Comparison of ENCODE assay signal across 10 mouse cellular contexts in the genomic region with DNA sequence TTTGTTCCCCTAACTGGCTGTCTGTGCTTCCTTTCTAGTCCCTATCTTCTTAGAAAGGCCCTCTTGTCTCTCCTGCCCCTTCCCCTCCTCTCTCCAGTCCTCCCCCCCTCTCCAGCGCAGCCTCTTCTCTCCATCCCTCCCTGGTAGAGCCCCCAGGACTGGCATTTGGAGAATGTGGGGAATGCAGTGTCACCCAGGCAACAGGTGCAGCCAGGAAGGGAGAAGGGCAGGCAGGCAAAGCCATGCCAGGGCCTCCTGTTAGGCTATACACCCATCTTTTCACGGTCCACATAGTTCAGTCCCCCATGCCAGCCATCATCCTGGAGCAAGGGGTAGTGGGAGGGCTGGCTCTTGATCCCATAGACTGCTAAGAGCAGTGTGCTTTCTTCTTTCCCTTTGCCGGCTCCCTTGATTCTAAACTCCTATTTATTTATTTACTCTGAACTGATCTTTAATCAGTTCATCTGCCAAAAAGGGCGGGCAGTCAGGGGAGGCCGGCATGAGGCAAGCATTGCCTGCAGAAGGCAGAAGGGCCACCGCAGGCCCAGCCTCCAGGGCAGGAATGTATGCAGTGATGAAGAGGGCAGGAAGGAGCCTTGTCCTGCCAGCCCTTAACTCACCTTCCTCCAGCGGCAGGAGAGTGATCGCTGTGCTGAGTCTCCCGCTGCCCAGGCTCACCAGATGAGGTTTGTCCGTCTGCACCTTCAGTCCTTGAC. TPM values are rescaled to one million over a fixed set of nuclear protein-coding genes. Genes with fewer than 3 reads are reported as not detected.
DNase-seq lines count a peak whose midpoint lies in the region; ATAC-seq and TF ChIP-seq lines count a peak whose summit lies in the region.
"Had no signal": no experiment of that assay in that cellular context is flagged by ENCODE, and none has a peak within 500 bp of the region (broad histone marks: within the 10 kb centered on the region; RNA-seq: fewer than 3 reads in every experiment).

No protein-coding gene starts in this region.

- peaks cover 32% of the 10 kb centered on the region for H3K4me1 ChIP-seq in midbrain, embryonic 11.5 days (ENCODE audit: control insufficient read depth, insufficient read depth, low read length)
- peaks cover 15% of the 10 kb centered on the region for H3K4me1 ChIP-seq in midbrain, postnatal 0 days (ENCODE audit: insufficient read depth, low read length)
- H3K4me1 ChIP-seq in kidney, embryonic 15.5 days, result peaks cover 64% of the 10 kb centered on the region
- peaks cover 53% of the 10 kb centered on the region for H3K4me1 ChIP-seq in neural tube, embryonic 15.5 days

- H3K9me3 ChIP-seq in midbrain, embryonic 11.5 days (ENCODE audit: control insufficient read depth, low read length), result no peaks in the 10 kb centered on the region
- no peaks in the 10 kb centered on the region for H3K9me3 ChIP-seq in midbrain, postnatal 0 days (ENCODE audit: low read length)
- H3K9me3 ChIP-seq in kidney, embryonic 15.5 days (replicated peaks), result no peaks in the 10 kb centered on the region
- H3K9me3 ChIP-seq in neural tube, embryonic 15.5 days (replicated peaks), result no peaks in the 10 kb centered on the region
- H3K9me3 ChIP-seq: limb, embryonic 12.5 days had no signal

- no peaks in the 10 kb centered on the region for H3K27me3 ChIP-seq in midbrain, embryonic 11.5 days (ENCODE audit: control insufficient read depth, insufficient read depth, low read length)
- no peaks in the 10 kb centered on the region for H3K27me3 ChIP-seq in midbrain, postnatal 0 days (ENCODE audit: insufficient read depth, low read length)
- H3K27me3 ChIP-seq in kidney, embryonic 15.5 days, result no peaks in the 10 kb centered on the region
- no peaks in the 10 kb centered on the region for H3K27me3 ChIP-seq in neural tube, embryonic 15.5 days (replicated peaks)
- H3K27me3 ChIP-seq: limb, embryonic 12.5 days had no signal

- no peak overlapping the region for H3K4me2 ChIP-seq in midbrain, embryonic 11.5 days
- no peak overlapping the region for H3K4me2 ChIP-seq in midbrain, postnatal 0 days (ENCODE audit: low read depth, low read length, poor library complexity, severe bottlenecking)
- peak overlapping the region; percentile 30; the same call in 1 of the 2 replicates for H3K4me2 ChIP-seq in kidney, embryonic 15.5 days
- no peak overlapping the region for H3K4me2 ChIP-seq in neural tube, embryonic 15.5 days
- H3K4me2 ChIP-seq: limb, embryonic 12.5 days had no signal

- H3K9ac ChIP-seq in midbrain, embryonic 11.5 days (ENCODE audit: low read length), result peak overlapping the region; percentile 7; the same call in 1 of the 2 replicates
- H3K9ac ChIP-seq in midbrain, postnatal 0 days (replicated peaks; ENCODE audit: low read length, poor library complexity, severe bottlenecking), result no peak overlapping the region
- 0 out of 2 replicates have a peak overlapping the region, but pooled peaks have one; percentile 4 for H3K9ac ChIP-seq in kidney, embryonic 15.5 days
- H3K9ac ChIP-seq in neural tube, embryonic 15.5 days (replicated peaks), result no peak overlapping the region
- H3K9ac ChIP-seq: limb, embryonic 12.5 days had no signal

- no peaks in the 10 kb centered on the region for H3K36me3 ChIP-seq in midbrain, embryonic 11.5 days (ENCODE audit: control insufficient read depth, insufficient read depth, low read length)
- H3K36me3 ChIP-seq in midbrain, postnatal 0 days (ENCODE audit: insufficient read depth, low read length), result no peaks in the 10 kb centered on the region
- peaks cover 24% of the 10 kb centered on the region for H3K36me3 ChIP-seq in kidney, embryonic 15.5 days
- no peaks in the 10 kb centered on the region for H3K36me3 ChIP-seq in neural tube, embryonic 15.5 days

- intact Hi-C loops in gastrocnemius, postnatal 36 days (cut with DNase I), result no loop called here

- 47% methylated on average over 10 of the region's 10 CpGs for WGBS in midbrain, embryonic 11.5 days
- WGBS in midbrain, postnatal 0 days, result 39% methylated on average over 10 of the region's 10 CpGs
- WGBS in kidney, embryonic 15.5 days, result 45% methylated on average over 10 of the region's 10 CpGs
- WGBS in neural tube, embryonic 15.5 days, result 46% methylated on average over 10 of the region's 10 CpGs

- no peak for ATAC-seq in midbrain, embryonic 11.5 days (ENCODE audit: low FRiP score)
- no peak for ATAC-seq in midbrain, postnatal 0 days (ENCODE audit: low FRiP score)
- ATAC-seq in kidney, embryonic 15.5 days (replicated peaks; ENCODE audit: low FRiP score), result peak; percentile 61
- ATAC-seq in neural tube, embryonic 15.5 days (ENCODE audit: low FRiP score), result no peak

- no peak overlapping the region for H3K4me3 ChIP-seq in midbrain, embryonic 11.5 days (ENCODE audit: low read depth, low read length)
- H3K4me3 ChIP-seq in midbrain, postnatal 0 days (ENCODE audit: low read depth, low read length), result no peak overlapping the region
- 0 out of 2 replicates have a peak overlapping the region, but pooled peaks have one; percentile 2 for H3K4me3 ChIP-seq in kidney, embryonic 15.5 days (replicated peaks)
- H3K4me3 ChIP-seq in neural tube, embryonic 15.5 days (replicated peaks), result no peak overlapping the region
- H3K4me3 ChIP-seq: limb, embryonic 12.5 days had no signal

- DNase-seq in embryo, embryonic 11 days, result peak; percentile 25
- DNase-seq in embryo, embryonic 10.5 days (ENCODE audit: low spot score), result no peak
- no peak for DNase-seq in midbrain, embryonic 11.5 days (ENCODE audit: low spot score, missing footprints)
- DNase-seq in midbrain, postnatal 0 days (ENCODE audit: low spot score), result no peak
- no peak for DNase-seq in gastrocnemius, postnatal 36 days
- DNase-seq in urinary bladder, postnatal 25 days (ENCODE audit: low spot score), result no peak
- DNase-seq: spleen, adult 18-20 months had no signal

- H3K27ac ChIP-seq in midbrain, embryonic 11.5 days (ENCODE audit: low read depth, low read length), result 0 out of 2 replicates have a peak overlapping the region, but pooled peaks have one; percentile 4
- H3K27ac ChIP-seq in midbrain, postnatal 0 days (ENCODE audit: low read depth, low read length), result no peak overlapping the region
- peak overlapping the region; percentile 75 for H3K27ac ChIP-seq in kidney, embryonic 15.5 days
- H3K27ac ChIP-seq in neural tube, embryonic 15.5 days (replicated peaks), result peak overlapping the region; percentile 18; the same call in 1 of the 2 replicates
- H3K27ac ChIP-seq: limb, embryonic 12.5 days had no signal

- TF ChIP-seq CTCF in midbrain, postnatal 0 days (IDR thresholded peaks at IDR 0.05), result no peak

RNA-seq across cellular contexts. Expression of a gene that starts 8.4 kb away (rescaled TPM):
- polyA plus RNA-seq in midbrain, embryonic 11.5 days (2014; fragmentation: Nextera tagmentation; extraction: Ambion mirVana), result 28.8 and 32.8 TPM in 2 replicates
- 140 and 154 TPM in 2 replicates for total RNA-seq in midbrain, postnatal 0 days (2014; rRNA removed)
- 34.8 and 41.0 TPM in 2 replicates for polyA plus RNA-seq in midbrain, postnatal 0 days (2015; fragmentation: Nextera tagmentation; extraction: Ambion mirVana)
- polyA plus RNA-seq in kidney, embryonic 15.5 days (2015; fragmentation: Nextera tagmentation; extraction: Ambion mirVana), result 34.5 and 36.4 TPM in 2 replicates
- 30.2 and 36.1 TPM in 2 replicates for polyA plus RNA-seq in neural tube, embryonic 15.5 days (2015; fragmentation: Nextera tagmentation; extraction: Ambion mirVana)
- 10 to 100 TPM; 33.5 to 33.9 TPM for total RNA-seq in gastrocnemius, postnatal 36 days (2021)

RNA-seq across cellular contexts. Expression of a gene that starts 41.1 kb away (rescaled TPM):
- 191 and 213 TPM in 2 replicates for polyA plus RNA-seq in midbrain, embryonic 11.5 days (2014; fragmentation: Nextera tagmentation; extraction: Ambion mirVana)
- 93.7 and 108 TPM in 2 replicates for total RNA-seq in midbrain, postnatal 0 days (2014; rRNA removed)
- 102 and 106 TPM in 2 replicates for polyA plus RNA-seq in midbrain, postnatal 0 days (2015; fragmentation: Nextera tagmentation; extraction: Ambion mirVana)
- 201 and 202 TPM in 2 replicates for polyA plus RNA-seq in kidney, embryonic 15.5 days (2015; fragmentation: Nextera tagmentation; extraction: Ambion mirVana)
- polyA plus RNA-seq in neural tube, embryonic 15.5 days (2015; fragmentation: Nextera tagmentation; extraction: Ambion mirVana), result 135 and 145 TPM in 2 replicates
- total RNA-seq in gastrocnemius, postnatal 36 days (2021), result 10 to 100 TPM; 62.6 to 73.4 TPM

RNA-seq across cellular contexts. Expression of a gene that starts 41.1 kb away (rescaled TPM):
- 141 and 149 TPM in 2 replicates for polyA plus RNA-seq in midbrain, embryonic 11.5 days (2014; fragmentation: Nextera tagmentation; extraction: Ambion mirVana)
- 64.8 and 72.1 TPM in 2 replicates for total RNA-seq in midbrain, postnatal 0 days (2014; rRNA removed)
- polyA plus RNA-seq in midbrain, postnatal 0 days (2015; fragmentation: Nextera tagmentation; extraction: Ambion mirVana), result 151 and 170 TPM in 2 replicates
- polyA plus RNA-seq in kidney, embryonic 15.5 days (2015; fragmentation: Nextera tagmentation; extraction: Ambion mirVana), result 99.3 and 105 TPM in 2 replicates
- polyA plus RNA-seq in neural tube, embryonic 15.5 days (2015; fragmentation: Nextera tagmentation; extraction: Ambion mirVana), result 133 and 136 TPM in 2 replicates
- 10 to 100 TPM; 21.4 to 28.2 TPM for total RNA-seq in gastrocnemius, postnatal 36 days (2021)

RNA-seq across cellular contexts. Expression of a gene that starts 53.6 kb away (rescaled TPM):
- not detected in 2 replicates for polyA plus RNA-seq in midbrain, embryonic 11.5 days (2014; fragmentation: Nextera tagmentation; extraction: Ambion mirVana)
- total RNA-seq in midbrain, postnatal 0 days (2014; rRNA removed), result not detected in 2 replicates
- not detected in 2 replicates for polyA plus RNA-seq in midbrain, postnatal 0 days (2015; fragmentation: Nextera tagmentation; extraction: Ambion mirVana)
- polyA plus RNA-seq in kidney, embryonic 15.5 days (2015; fragmentation: Nextera tagmentation; extraction: Ambion mirVana), result 0.22 and 0.23 TPM in 2 replicates
- not detected in 2 replicates for polyA plus RNA-seq in neural tube, embryonic 15.5 days (2015; fragmentation: Nextera tagmentation; extraction: Ambion mirVana)
- not detected for total RNA-seq in gastrocnemius, postnatal 36 days (2021)
- polyA plus RNA-seq: limb, embryonic 12.5 days had no signal

Comparison
In these comparisons a context has a peak if more than half of its experiments do, and no peak if none do; other contexts are left out.
1. H3K9ac ChIP-seq: peak in midbrain, embryonic 11.5 days (single experiment) and kidney, embryonic 15.5 days (single experiment); none in midbrain, postnatal 0 days (single experiment) and neural tube, embryonic 15.5 days (single experiment).